In genomic region chr10:20030703-20031102, GRCm38 (mm10) we compare ENCODE assay signal across 25 mouse cellular contexts.
A peak's percentile ranks its signal among the peaks of the same experiment; 100 is the strongest.
DNase-seq lines count a peak whose midpoint lies in the region; ATAC-seq lines count a peak whose summit lies in the region.
"Had no signal": no experiment of that assay in that cellular context is flagged by ENCODE, and none has a peak within 500 bp of the region (broad histone marks: within the 10 kb centered on the region; RNA-seq: fewer than 3 reads in every experiment).

No protein-coding gene starts in this region.

- H3K27me3 ChIP-seq in midbrain, embryonic 11.5 days (ENCODE audit: control insufficient read depth, insufficient read depth, low read length) = no peaks in the 10 kb centered on the region
- H3K27me3 ChIP-seq in midbrain, embryonic 10.5 days (ENCODE audit: low read depth, poor library complexity, severe bottlenecking) = no peaks in the 10 kb centered on the region; the same call in 1 of the 2 replicates
- H3K27me3 ChIP-seq: CH12.LX; embryonic facial prominence, embryonic 13.5 days; embryonic facial prominence, embryonic 15.5 days; forebrain, embryonic 12.5 days had no signal

- 66% methylated on average over 1 of the region's 1 CpGs for WGBS in midbrain, embryonic 11.5 days
- WGBS in midbrain, embryonic 10.5 days = 79% methylated on average over 1 of the region's 1 CpGs

- no peak overlapping the region for H3K27ac ChIP-seq in midbrain, embryonic 11.5 days (ENCODE audit: low read depth, low read length)
- no peak overlapping the region for H3K27ac ChIP-seq in midbrain, embryonic 10.5 days (replicated peaks)
- H3K27ac ChIP-seq: embryonic facial prominence, embryonic 13.5 days; embryonic facial prominence, embryonic 15.5 days; forebrain, embryonic 10.5 days; forebrain, embryonic 12.5 days had no signal

- H3K9me3 ChIP-seq in midbrain, embryonic 11.5 days (ENCODE audit: control insufficient read depth, low read length) = no peaks in the 10 kb centered on the region
- no peaks in the 10 kb centered on the region for H3K9me3 ChIP-seq in midbrain, embryonic 10.5 days (replicated peaks)
- H3K9me3 ChIP-seq: embryonic facial prominence, embryonic 15.5 days; forebrain, embryonic 10.5 days; forebrain, embryonic 12.5 days had no signal

- H3K9ac ChIP-seq in midbrain, embryonic 11.5 days (ENCODE audit: low read length) = no peak overlapping the region
- H3K9ac ChIP-seq: embryonic facial prominence, embryonic 13.5 days; embryonic facial prominence, embryonic 15.5 days; forebrain, embryonic 12.5 days had no signal

- peaks cover 3% of the 10 kb centered on the region; the same call in 1 of the 2 replicates for H3K4me1 ChIP-seq in midbrain, embryonic 11.5 days (ENCODE audit: control insufficient read depth, insufficient read depth, low read length)
- H3K4me1 ChIP-seq in midbrain, embryonic 10.5 days = peaks cover 11% of the 10 kb centered on the region
- H3K4me1 ChIP-seq: embryonic facial prominence, embryonic 13.5 days; embryonic facial prominence, embryonic 15.5 days had no signal

- H3K4me2 ChIP-seq in midbrain, embryonic 11.5 days = no peak overlapping the region
- H3K4me2 ChIP-seq: embryonic facial prominence, embryonic 13.5 days; embryonic facial prominence, embryonic 15.5 days; forebrain, embryonic 12.5 days had no signal

- 0 out of 2 replicates have a peak, but pooled peaks have one; percentile 4 for ATAC-seq in midbrain, embryonic 11.5 days (ENCODE audit: low FRiP score)
- ATAC-seq: CD4-positive, CD25-positive, alpha-beta regulatory T cell, adult 4 months; forebrain, embryonic 14.5 days; forebrain, embryonic 16.5 days had no signal

- H3K4me3 ChIP-seq in midbrain, embryonic 11.5 days (ENCODE audit: low read depth, low read length) = no peak overlapping the region
- no peak overlapping the region for H3K4me3 ChIP-seq in midbrain, embryonic 10.5 days
- H3K4me3 ChIP-seq: embryonic facial prominence, embryonic 13.5 days; embryonic facial prominence, embryonic 15.5 days; erythroblast, embryonic 14.5 days; forebrain, embryonic 10.5 days; forebrain, embryonic 12.5 days had no signal

- DNase-seq in heart, adult 11 months = peak; percentile 34
- no peak for DNase-seq in heart, postnatal 4 days
- DNase-seq in midbrain, embryonic 11.5 days (ENCODE audit: low spot score, missing footprints) = no peak
- no peak for DNase-seq in midbrain, embryonic 10.5 days (ENCODE audit: low spot score)
- DNase-seq in ES-CJ7 (ENCODE audit: low read depth, low spot score) (peak; percentile 23), ZHBTc4 (ENCODE audit: low read depth, low spot score) (peak; percentile 43)
- DNase-seq in thymus, postnatal 10 days (ENCODE audit: low spot score in 2 of 2) = no peak
- DNase-seq: adrenal gland, adult 2 months; adrenal gland, postnatal 10 days; adrenal gland, postnatal 25 days; B cell, adult 2 months; cerebellum, adult 11-12 months; cerebellum, adult 2 months; cerebellum, postnatal 10 days; cerebellum, postnatal 25 days; embryo, embryonic 11 days had no signal

- H3K36me3 ChIP-seq in midbrain, embryonic 11.5 days (ENCODE audit: control insufficient read depth, insufficient read depth, low read length) = no peaks in the 10 kb centered on the region
- no peaks in the 10 kb centered on the region for H3K36me3 ChIP-seq in midbrain, embryonic 10.5 days
- H3K36me3 ChIP-seq: embryonic facial prominence, embryonic 15.5 days; forebrain, embryonic 10.5 days; forebrain, embryonic 12.5 days had no signal

Comparison
In these comparisons a context has a peak if more than half of its experiments do, and no peak if none do; other contexts are left out.
1. DNase-seq: peak in heart, adult 11 months (single experiment), ES-CJ7 (single experiment) and ZHBTc4 (single experiment); none in heart, postnatal 4 days (single experiment), midbrain, embryonic 11.5 days (single experiment), midbrain, embryonic 10.5 days (single experiment) and thymus, postnatal 10 days (0 of 2).